Mouse (Mus musculus) heart, postnatal 0 days (tissue): ENCODE results near the gene Ttll6.
"Not testable (repeated sequence)": the region's sequence is repeated elsewhere in the genome, so short reads cannot be mapped to it uniquely, and the experiment has no call there.

Source experiments
- CTCF ChIP-seq: IDR thresholded peaks from 2 replicates; pipeline ENCODE4 v1.5.1; 2016; ENCODE audit warnings: antibody characterized with exemption, control low read depth, low read depth
- EP300 ChIP-seq: IDR thresholded peaks from 2 replicates; pipeline ENCODE4 v1.6.1; 2016; ENCODE audit warnings: antibody characterized with exemption, low read depth

- TF ChIP-seq CTCF, EP300: not testable (repeated sequence)
Measured at GRCm38 (mm10) chr11:96110950-96111349, 22.6 kb upstream of the Ttll6 start.
